Mouse (Mus musculus) kidney, embryonic 16.5 days (tissue): Measurements from ENCODE around the gene Clip1. TPM values are rescaled to one million over a fixed set of nuclear protein-coding genes. Genes with fewer than 3 reads are reported as not detected.
A peak's percentile ranks its signal among the peaks of the same experiment; 100 is the strongest.

Experiments
- ATAC-seq: fragments of 200-750 bp; cut with Nextera tagmentation; 2 replicates; pipeline ENCODE4 v1.8.0; 2017; ENCODE audit warnings: moderate TSS enrichment; ENCODE audit not compliant: low FRiP score, low TSS enrichment
- H3K27ac ChIP-seq: fragments of 300-500 bp; sonication (generic); 2 replicates; pipeline ENCODE4 v1.5.1; 2014; ENCODE audit warnings: low read length
- H3K27me3 ChIP-seq: fragments of 300-500 bp; sonication (generic); 2 replicates; pipeline ENCODE4 v1.6.1; 2014; ENCODE audit warnings: low read length, control low read depth, mixed read lengths; ENCODE audit not compliant: insufficient read depth
- H3K36me3 ChIP-seq: fragments of 300-500 bp; sonication (generic); 2 replicates; pipeline ENCODE4 v1.6.1; 2014; ENCODE audit warnings: low read length, control low read depth, mixed read lengths; ENCODE audit not compliant: insufficient read depth
- H3K4me1 ChIP-seq: fragments of 300-500 bp; sonication (generic); 2 replicates; pipeline ENCODE4 v1.6.1; 2014; ENCODE audit warnings: low read length, control low read depth, mixed read lengths; ENCODE audit not compliant: insufficient read depth
- H3K4me2 ChIP-seq: fragments of 300-500 bp; sonication (generic); replicated peaks from 2 replicates; pipeline ENCODE4 v1.6.1; 2014; ENCODE audit warnings: low read depth, low read length
- H3K4me3 ChIP-seq: fragments of 300-500 bp; sonication (generic); 2 replicates; pipeline ENCODE4 v1.5.1; 2014; ENCODE audit warnings: mild to moderate bottlenecking, low read length
- H3K9ac ChIP-seq: fragments of 300-500 bp; sonication (generic); replicated peaks from 2 replicates; pipeline ENCODE4 v1.6.1; 2014; ENCODE audit warnings: low read length
- H3K9me3 ChIP-seq: fragments of 300-500 bp; sonication (generic); 2 replicates; pipeline ENCODE4 v1.6.1; 2016; ENCODE audit warnings: low read length, control low read depth
- WGBS: fragments of 180-500 bp; shearing (Covaris S2); extraction: QIAGEN DNeasy Blood & Tissue Kit; methylation state at CpG from one replicate; pipeline ENCODE4 v1.1.7; 2014; 5-methylcytosine and 5-hydroxymethylcytosine counted together
- polyA plus RNA-seq: library from polyadenylated mRNA; unstranded; fragments of >200 nt; fragmentation: Nextera tagmentation; extraction: Ambion mirVana; gene quantifications from 2 replicates; pipeline ENCODE4 v1.2.1, GENCODE M21; 2015

Gene Clip1
- polyA plus RNA-seq, 1 experiment from 2014 or later = 30.1 TPM

- no peaks in the 10 kb centered on the region for H3K9me3 ChIP-seq
- no peak overlapping the region for H3K27ac ChIP-seq
- peaks cover 12% of the 10 kb centered on the region; the same call in 1 of the 2 replicates for H3K36me3 ChIP-seq
- ATAC-seq = no peak
- H3K4me3 ChIP-seq = no peak overlapping the region
- H3K4me1 ChIP-seq = peaks cover 6% of the 10 kb centered on the region
- no peak overlapping the region for H3K4me2 ChIP-seq
- 92% methylated on average over 3 of the region's 3 CpGs for WGBS
- H3K9ac ChIP-seq = no peak overlapping the region
- no peaks in the 10 kb centered on the region for H3K27me3 ChIP-seq
Observed at GRCm38 (mm10) chr5:123576696-123577095, 107.7 kb downstream of the Clip1 start.

- Histone ChIP-seq H3K4me3 (peak overlapping the region; percentile 91), H3K36me3 (peaks cover 12% of the 10 kb centered on the region), H3K4me1 (peaks cover 11% of the 10 kb centered on the region), H3K9ac (peak overlapping the region; percentile 38; the same call in 1 of the 2 replicates), H3K9me3 (no peaks in the 10 kb centered on the region), H3K27me3 (no peaks in the 10 kb centered on the region), H3K4me2 (peak overlapping the region; percentile 97), H3K27ac (no peak overlapping the region)
- ATAC-seq = 0 out of 2 replicates have a peak, but pooled peaks have one; percentile 3
- WGBS = 65% methylated on average over 8 of the region's 8 CpGs
Observed at GRCm38 (mm10) chr5:123573362-123573761, 111.1 kb downstream of the Clip1 start.

- peak; percentile 97 for ATAC-seq
- Histone ChIP-seq H3K27ac (peak within 1 kb of the TSS; percentile 44; the same call in 1 of the 2 replicates), H3K9ac (peak within 1 kb of the TSS; percentile 81), H3K4me3 (peak within 1 kb of the TSS; percentile 91), H3K4me1 (peaks cover 11% of the 10 kb centered on the region), H3K4me2 (peak within 1 kb of the TSS; percentile 97), H3K36me3 (peaks cover 15% of the 10 kb centered on the region), H3K9me3 (no peaks in the 10 kb centered on the region), H3K27me3 (no peaks in the 10 kb centered on the region)
- under 1% methylated on average over 54 of the region's 54 CpGs for WGBS
Observed at GRCm38 (mm10) chr5:123572357-123573186, 111.8 kb downstream of the Clip1 start, which contains the start of gene Vps33a. Gene Vps33a, minus strand, starts transcription at chr5:123573038.

- no peaks in the 10 kb centered on the region for H3K9me3 ChIP-seq
- no peak for ATAC-seq
- no peaks in the 10 kb centered on the region for H3K27me3 ChIP-seq
- WGBS = 93% methylated on average over 11 of the region's 11 CpGs
- H3K36me3 ChIP-seq = peaks cover 64% of the 10 kb centered on the region
- H3K9ac ChIP-seq = no peak overlapping the region
- H3K4me3 ChIP-seq = no peak overlapping the region
- H3K27ac ChIP-seq = no peak overlapping the region
- H3K4me2 ChIP-seq = no peak overlapping the region
- no peaks in the 10 kb centered on the region for H3K4me1 ChIP-seq
Observed at GRCm38 (mm10) chr5:123561128-123561527, 123.3 kb downstream of the Clip1 start.

GRCm38 (mm10) chr5:123559588-123559987, 124.8 kb downstream of the Clip1 start:
- Histone ChIP-seq H3K4me2 (no peak overlapping the region), H3K27ac (no peak overlapping the region), H3K9me3 (no peaks in the 10 kb centered on the region), H3K36me3 (peaks cover 61% of the 10 kb centered on the region), H3K4me1 (no peaks in the 10 kb centered on the region), H3K27me3 (no peaks in the 10 kb centered on the region), H3K9ac (no peak overlapping the region), H3K4me3 (no peak overlapping the region)
- WGBS = 87% methylated on average over 8 of the region's 8 CpGs
- ATAC-seq = no peak

GRCm38 (mm10) chr5:123556451-123556850, 128.0 kb downstream of the Clip1 start:
- no peak overlapping the region for H3K4me3 ChIP-seq
- ATAC-seq = no peak
- WGBS = 81% methylated on average over 2 of the region's 2 CpGs

GRCm38 (mm10) chr5:123555693-123556092, 128.7 kb downstream of the Clip1 start:
- Histone ChIP-seq H3K27ac (no peak overlapping the region), H3K36me3 (peaks cover 33% of the 10 kb centered on the region), H3K4me3 (no peak overlapping the region), H3K9me3 (no peaks in the 10 kb centered on the region), H3K27me3 (no peaks in the 10 kb centered on the region), H3K4me1 (no peaks in the 10 kb centered on the region), H3K4me2 (no peak overlapping the region), H3K9ac (no peak overlapping the region)
- ATAC-seq = no peak
- 92% methylated on average over 7 of the region's 7 CpGs for WGBS

More at GRCm38 (mm10) chr5:123556451-123556850, 128.0 kb downstream of the Clip1 start:
- Histone ChIP-seq H3K9ac (no peak overlapping the region), H3K4me2 (no peak overlapping the region), H3K36me3 (peaks cover 37% of the 10 kb centered on the region), H3K9me3 (no peaks in the 10 kb centered on the region), H3K27ac (no peak overlapping the region), H3K4me1 (no peaks in the 10 kb centered on the region), H3K27me3 (no peaks in the 10 kb centered on the region)

- no peaks in the 10 kb centered on the region for H3K27me3 ChIP-seq
- H3K4me3 ChIP-seq = no peak overlapping the region
- no peak for ATAC-seq
- peaks cover 57% of the 10 kb centered on the region for H3K36me3 ChIP-seq
- H3K9me3 ChIP-seq = no peaks in the 10 kb centered on the region
- H3K4me2 ChIP-seq = no peak overlapping the region
- no peak overlapping the region for H3K9ac ChIP-seq
- no peaks in the 10 kb centered on the region for H3K4me1 ChIP-seq
- 95% methylated on average over 10 of the region's 10 CpGs for WGBS
- no peak overlapping the region for H3K27ac ChIP-seq
Observed at GRCm38 (mm10) chr5:123533801-123534200, 150.6 kb downstream of the Clip1 start.

GRCm38 (mm10) chr5:123530056-123530455, 154.4 kb downstream of the Clip1 start:
- no peak for ATAC-seq
- 93% methylated on average over 8 of the region's 8 CpGs for WGBS

GRCm38 (mm10) chr5:123528641-123529040, 155.8 kb downstream of the Clip1 start:
- peaks cover 41% of the 10 kb centered on the region for H3K36me3 ChIP-seq
- H3K4me1 ChIP-seq = peaks cover 5% of the 10 kb centered on the region; the same call in 1 of the 2 replicates
- WGBS = 80% methylated on average over 7 of the region's 7 CpGs
- no peak for ATAC-seq
- H3K4me3 ChIP-seq = no peak overlapping the region
- no peak overlapping the region for H3K9ac ChIP-seq
- no peak overlapping the region for H3K4me2 ChIP-seq
- no peak overlapping the region for H3K27ac ChIP-seq
- H3K27me3 ChIP-seq = no peaks in the 10 kb centered on the region
- H3K9me3 ChIP-seq = no peaks in the 10 kb centered on the region

More at GRCm38 (mm10) chr5:123530056-123530455, 154.4 kb downstream of the Clip1 start:
- Histone ChIP-seq H3K4me2 (no peak overlapping the region), H3K9me3 (no peaks in the 10 kb centered on the region), H3K36me3 (peaks cover 52% of the 10 kb centered on the region), H3K4me3 (no peak overlapping the region), H3K27ac (no peak overlapping the region), H3K27me3 (no peaks in the 10 kb centered on the region), H3K9ac (no peak overlapping the region), H3K4me1 (no peaks in the 10 kb centered on the region)
